12 mouse cellular contexts compared by ENCODE assay signal in the genomic region with DNA sequence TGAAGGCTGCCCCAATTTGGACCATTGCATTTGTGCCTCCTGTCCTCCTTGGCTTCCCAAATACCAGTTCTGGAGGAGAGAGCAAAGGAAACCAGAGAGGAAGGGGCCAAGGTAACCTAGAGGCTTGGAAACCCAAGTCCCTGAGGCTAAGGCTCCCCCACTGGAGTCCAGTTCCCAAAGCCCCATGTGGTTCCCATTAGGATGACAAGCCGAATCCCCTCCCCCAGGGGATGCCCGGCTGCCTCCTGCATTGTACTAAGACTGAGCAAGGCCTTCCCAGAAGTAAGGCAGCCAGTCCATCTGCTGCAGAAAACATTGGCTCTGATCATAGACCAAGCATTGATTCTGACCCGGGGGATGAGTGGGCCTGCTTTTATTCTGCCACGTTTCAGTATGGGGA. TPM values are rescaled to one million over a fixed set of nuclear protein-coding genes. Genes with fewer than 3 reads are reported as not detected.
DNase-seq lines count a peak whose midpoint lies in the region; ATAC-seq and TF ChIP-seq lines count a peak whose summit lies in the region.
"Had no signal": no experiment of that assay in that cellular context is flagged by ENCODE, and none has a peak within 500 bp of the region (broad histone marks: within the 10 kb centered on the region; RNA-seq: fewer than 3 reads in every experiment).

No protein-coding gene starts in this region.

- no peaks in the 10 kb centered on the region for H3K9me3 ChIP-seq in lung, embryonic 14.5 days (ENCODE audit: low read depth, low read length)
- H3K9me3 ChIP-seq in limb, embryonic 11.5 days (ENCODE audit: control insufficient read depth, low read length): no peaks in the 10 kb centered on the region
- H3K9me3 ChIP-seq in stomach, embryonic 16.5 days (replicated peaks; ENCODE audit: control insufficient read depth, low read length): no peaks in the 10 kb centered on the region
- H3K9me3 ChIP-seq in forebrain, postnatal 0 days (ENCODE audit: low read length): no peaks in the 10 kb centered on the region
- H3K9me3 ChIP-seq: embryonic facial prominence, embryonic 15.5 days had no signal

- H3K4me3 ChIP-seq in lung, embryonic 14.5 days (ENCODE audit: low read depth, low read length): 0 out of 2 replicates have a peak overlapping the region, but pooled peaks have one; percentile 10
- no peak overlapping the region for H3K4me3 ChIP-seq in limb, embryonic 11.5 days (ENCODE audit: low read depth, low read length)
- H3K4me3 ChIP-seq in stomach, embryonic 16.5 days (replicated peaks; ENCODE audit: low read length): peak overlapping the region; percentile 29
- H3K4me3 ChIP-seq in forebrain, postnatal 0 days (ENCODE audit: low read depth, low read length): no peak overlapping the region
- H3K4me3 ChIP-seq: megakaryocyte, embryonic 14.5 days had no signal

- H3K4me1 ChIP-seq in lung, embryonic 14.5 days (ENCODE audit: insufficient read depth): peaks cover 17% of the 10 kb centered on the region
- peaks cover 54% of the 10 kb centered on the region for H3K4me1 ChIP-seq in limb, embryonic 11.5 days (ENCODE audit: control insufficient read depth, insufficient read depth, low read length)
- peaks cover 28% of the 10 kb centered on the region for H3K4me1 ChIP-seq in stomach, embryonic 16.5 days (ENCODE audit: control insufficient read depth, insufficient read depth, low read length)
- no peaks in the 10 kb centered on the region for H3K4me1 ChIP-seq in forebrain, postnatal 0 days (ENCODE audit: insufficient read depth)

- peak; percentile 83 for DNase-seq in lung, embryonic 14.5 days
- DNase-seq in lung, adult 18-20 months: no peak
- peak; percentile 48 for DNase-seq in fibroblast of lung, adult 2 months (ENCODE audit: low read depth)
- peak; percentile 81 for DNase-seq in limb, embryonic 11.5 days (ENCODE audit: low spot score)
- DNase-seq in right cerebral cortex, adult 2 months (ENCODE audit: low spot score in 2 of 2): no peak
- no peak for DNase-seq in cerebellum, postnatal 10 days
- no peak for DNase-seq in forebrain, postnatal 0 days
- DNase-seq: layer of hippocampus, adult 9-11 months; thymus, adult 2 months had no signal

- peak overlapping the region; percentile 91 for H3K9ac ChIP-seq in lung, embryonic 14.5 days
- H3K9ac ChIP-seq in limb, embryonic 11.5 days (ENCODE audit: low read length): no peak overlapping the region
- peak overlapping the region; percentile 81 for H3K9ac ChIP-seq in stomach, embryonic 16.5 days (ENCODE audit: low read length)
- no peak overlapping the region for H3K9ac ChIP-seq in forebrain, postnatal 0 days
- H3K9ac ChIP-seq: embryonic facial prominence, embryonic 15.5 days had no signal

- ATAC-seq in lung, embryonic 14.5 days (ENCODE audit: insufficient read depth): no peak
- ATAC-seq in limb, embryonic 11.5 days (ENCODE audit: insufficient number of reproducible peaks, low FRiP score, low TSS enrichment, low read depth): no peak
- no peak for ATAC-seq in stomach, embryonic 16.5 days (ENCODE audit: insufficient read depth, low FRiP score)
- no peak for ATAC-seq in forebrain, postnatal 0 days

- peaks cover 10% of the 10 kb centered on the region for H3K36me3 ChIP-seq in lung, embryonic 14.5 days (ENCODE audit: insufficient read depth)
- H3K36me3 ChIP-seq in limb, embryonic 11.5 days (ENCODE audit: control insufficient read depth, insufficient read depth, low read length): peaks cover 2% of the 10 kb centered on the region; the same call in 1 of the 2 replicates
- H3K36me3 ChIP-seq in stomach, embryonic 16.5 days (ENCODE audit: control insufficient read depth, insufficient read depth, low read length): no peaks in the 10 kb centered on the region
- H3K36me3 ChIP-seq in forebrain, postnatal 0 days (ENCODE audit: insufficient read depth): no peaks in the 10 kb centered on the region
- H3K36me3 ChIP-seq: embryonic facial prominence, embryonic 15.5 days had no signal

- 9% methylated on average over 4 of the region's 4 CpGs for whole genome bisulfite sequencing in lung, embryonic 14.5 days
- 7% methylated on average over 4 of the region's 4 CpGs for WGBS in limb, embryonic 11.5 days
- 13% methylated on average over 4 of the region's 4 CpGs for WGBS in stomach, embryonic 16.5 days
- WGBS in forebrain, postnatal 0 days: 4% methylated on average over 4 of the region's 4 CpGs

- H3K4me2 ChIP-seq in lung, embryonic 14.5 days: peak overlapping the region; percentile 79
- H3K4me2 ChIP-seq in limb, embryonic 11.5 days (ENCODE audit: low read depth, severe bottlenecking): peak overlapping the region; percentile 29; the same call in 1 of the 2 replicates
- H3K4me2 ChIP-seq in stomach, embryonic 16.5 days (ENCODE audit: low read depth, low read length): peak overlapping the region; percentile 65
- H3K4me2 ChIP-seq in forebrain, postnatal 0 days (ENCODE audit: low read depth): no peak overlapping the region
- H3K4me2 ChIP-seq: embryonic facial prominence, embryonic 15.5 days had no signal

- peak overlapping the region; percentile 98 for H3K27ac ChIP-seq in lung, embryonic 14.5 days (ENCODE audit: low read depth)
- no peak overlapping the region for H3K27ac ChIP-seq in limb, embryonic 11.5 days (replicated peaks; ENCODE audit: low read depth, low read length)
- H3K27ac ChIP-seq in stomach, embryonic 16.5 days (ENCODE audit: low read length): peak overlapping the region; percentile 99
- H3K27ac ChIP-seq in forebrain, postnatal 0 days (ENCODE audit: low read depth, low read length): no peak overlapping the region
- H3K27ac ChIP-seq: embryonic facial prominence, embryonic 15.5 days had no signal

- H3K27me3 ChIP-seq in lung, embryonic 14.5 days (ENCODE audit: insufficient read depth, low read length): peaks cover 51% of the 10 kb centered on the region
- peaks cover 32% of the 10 kb centered on the region for H3K27me3 ChIP-seq in limb, embryonic 11.5 days (ENCODE audit: control insufficient read depth, insufficient read depth, low read length)
- no peaks in the 10 kb centered on the region for H3K27me3 ChIP-seq in stomach, embryonic 16.5 days (ENCODE audit: control insufficient read depth, insufficient read depth, low read length)
- peaks cover 90% of the 10 kb centered on the region for H3K27me3 ChIP-seq in forebrain, postnatal 0 days (ENCODE audit: insufficient read depth, low read length)

- no peak for TF ChIP-seq CTCF in lung, embryonic 14.5 days (IDR thresholded peaks at IDR 0.05; ENCODE audit: low read depth)
- no peak for TF ChIP-seq CTCF in forebrain, postnatal 0 days (IDR thresholded peaks at IDR 0.05; ENCODE audit: low read depth)

RNA-seq across cellular contexts. Expression of gene 5730596B20Rik, which starts 6.0 kb away (rescaled TPM):
- 2.3 and 2.6 TPM in 2 replicates for polyA plus RNA-seq in lung, embryonic 14.5 days (2014; fragmentation: Nextera tagmentation; extraction: Ambion mirVana)
- polyA plus RNA-seq in limb, embryonic 11.5 days (2014; fragmentation: Nextera tagmentation; extraction: Ambion mirVana): 0.99 and 1.4 TPM in 2 replicates
- 2.1 and 2.6 TPM in 2 replicates for polyA plus RNA-seq in stomach, embryonic 16.5 days (2015; fragmentation: Nextera tagmentation; extraction: Ambion mirVana)
- total RNA-seq in forebrain, postnatal 0 days (2014; rRNA removed): not detected in 2 replicates
- polyA plus RNA-seq in forebrain, postnatal 0 days (2015; fragmentation: Nextera tagmentation; extraction: Ambion mirVana): not detected in 2 replicates
- polyA plus RNA-seq: embryonic facial prominence, embryonic 15.5 days had no signal

RNA-seq across cellular contexts. Expression of gene Hoxa2, which starts 6.7 kb away (rescaled TPM):
- 14.4 and 15.2 TPM in 2 replicates for polyA plus RNA-seq in lung, embryonic 14.5 days (2014; fragmentation: Nextera tagmentation; extraction: Ambion mirVana)
- polyA plus RNA-seq in limb, embryonic 11.5 days (2014; fragmentation: Nextera tagmentation; extraction: Ambion mirVana): 2.8 and 3.0 TPM in 2 replicates
- 7.4 and 8.5 TPM in 2 replicates for polyA plus RNA-seq in stomach, embryonic 16.5 days (2015; fragmentation: Nextera tagmentation; extraction: Ambion mirVana)
- total RNA-seq in forebrain, postnatal 0 days (2014; rRNA removed): not detected in 2 replicates
- polyA plus RNA-seq in forebrain, postnatal 0 days (2015; fragmentation: Nextera tagmentation; extraction: Ambion mirVana): not detected in 2 replicates

RNA-seq across cellular contexts. Expression of gene Hoxa1, which starts 13.2 kb away (rescaled TPM):
- 1.8 and 1.9 TPM in 2 replicates for polyA plus RNA-seq in lung, embryonic 14.5 days (2014; fragmentation: Nextera tagmentation; extraction: Ambion mirVana)
- polyA plus RNA-seq in limb, embryonic 11.5 days (2014; fragmentation: Nextera tagmentation; extraction: Ambion mirVana): 0.99 and 1.1 TPM in 2 replicates
- polyA plus RNA-seq in stomach, embryonic 16.5 days (2015; fragmentation: Nextera tagmentation; extraction: Ambion mirVana): 1.4 and 1.5 TPM in 2 replicates
- total RNA-seq in forebrain, postnatal 0 days (2014; rRNA removed): 0.10 TPM in 1 of 2 replicates, not detected in the other
- not detected in 2 replicates for polyA plus RNA-seq in forebrain, postnatal 0 days (2015; fragmentation: Nextera tagmentation; extraction: Ambion mirVana)

RNA-seq across cellular contexts. Expression of gene Hoxa4, which starts 20.2 kb away (rescaled TPM):
- polyA plus RNA-seq in lung, embryonic 14.5 days (2014; fragmentation: Nextera tagmentation; extraction: Ambion mirVana): 7.0 and 7.7 TPM in 2 replicates
- polyA plus RNA-seq in limb, embryonic 11.5 days (2014; fragmentation: Nextera tagmentation; extraction: Ambion mirVana): 1.0 and 1.3 TPM in 2 replicates
- polyA plus RNA-seq in stomach, embryonic 16.5 days (2015; fragmentation: Nextera tagmentation; extraction: Ambion mirVana): 2.5 and 2.8 TPM in 2 replicates
- total RNA-seq in forebrain, postnatal 0 days (2014; rRNA removed): not detected in 2 replicates
- not detected in 2 replicates for polyA plus RNA-seq in forebrain, postnatal 0 days (2015; fragmentation: Nextera tagmentation; extraction: Ambion mirVana)

RNA-seq across cellular contexts. Expression of gene Hoxa5, which starts 33.1 kb away (rescaled TPM):
- 58.3 and 58.5 TPM in 2 replicates for polyA plus RNA-seq in lung, embryonic 14.5 days (2014; fragmentation: Nextera tagmentation; extraction: Ambion mirVana)
- polyA plus RNA-seq in limb, embryonic 11.5 days (2014; fragmentation: Nextera tagmentation; extraction: Ambion mirVana): 11.0 and 11.3 TPM in 2 replicates
- polyA plus RNA-seq in stomach, embryonic 16.5 days (2015; fragmentation: Nextera tagmentation; extraction: Ambion mirVana): 8.8 and 11.0 TPM in 2 replicates
- not detected in 2 replicates for total RNA-seq in forebrain, postnatal 0 days (2014; rRNA removed)
- not detected in 2 replicates for polyA plus RNA-seq in forebrain, postnatal 0 days (2015; fragmentation: Nextera tagmentation; extraction: Ambion mirVana)

Comparison
In these comparisons a context has a peak if more than half of its experiments do, and no peak if none do; other contexts are left out.
1. DNase-seq: peak in lung, embryonic 14.5 days (single experiment), fibroblast of lung, adult 2 months (single experiment) and limb, embryonic 11.5 days (single experiment); none in lung, adult 18-20 months (0 of 2), right cerebral cortex, adult 2 months (0 of 2), cerebellum, postnatal 10 days (0 of 2) and forebrain, postnatal 0 days (single experiment).
2. H3K27ac ChIP-seq: peak in lung, embryonic 14.5 days (single experiment) and stomach, embryonic 16.5 days (single experiment); none in limb, embryonic 11.5 days (single experiment) and forebrain, postnatal 0 days (single experiment).
3. H3K4me3 ChIP-seq: peak in lung, embryonic 14.5 days (single experiment) and stomach, embryonic 16.5 days (single experiment); none in limb, embryonic 11.5 days (single experiment) and forebrain, postnatal 0 days (single experiment).
4. H3K9ac ChIP-seq: peak in lung, embryonic 14.5 days (single experiment) and stomach, embryonic 16.5 days (single experiment); none in limb, embryonic 11.5 days (single experiment) and forebrain, postnatal 0 days (single experiment).